Mouse (Mus musculus): ENCODE measurements at regions not wholly inside any gene's neighbourhood (a gene's known extent, or its start where the extent isn't known, plus 50 kb on each side); places are given as distances from the start of the nearest gene placed in this dataset.

GRCm38 (mm10) chr11:29628476-29628875 lies 64.3 kb upstream of the Rtn4 start:
- TF ChIP-seq CTCF (conservative IDR thresholded peaks at IDR 0.05 in 1 of 2, IDR thresholded peaks at IDR 0.05 in 1 of 2; ENCODE audit: low read depth in 2 of 2, low read length in 2 of 2) (no peak), RCOR1 (conservative IDR thresholded peaks at IDR 0.05; ENCODE audit: low read depth, low read length) (no peak), GABPA (IDR thresholded peaks at IDR 0.05; ENCODE audit: insufficient replicate concordance, low read depth, low read length) (no peak), POLR2AphosphoS2 (IDR thresholded peaks at IDR 0.05; ENCODE audit: low read depth, low read length) (no peak), MAZ (IDR thresholded peaks at IDR 0.05; ENCODE audit: low read depth, low read length) (no peak), JUN (IDR thresholded peaks at IDR 0.05; ENCODE audit: insufficient read depth, low read depth, low read length) (no peak), EP300 (IDR thresholded peaks at IDR 0.05; ENCODE audit: low read length) (no peak)

Measured in CH12.LX (cell line).